ENCODE assay signal across 9 mouse cellular contexts in the genomic region with DNA sequence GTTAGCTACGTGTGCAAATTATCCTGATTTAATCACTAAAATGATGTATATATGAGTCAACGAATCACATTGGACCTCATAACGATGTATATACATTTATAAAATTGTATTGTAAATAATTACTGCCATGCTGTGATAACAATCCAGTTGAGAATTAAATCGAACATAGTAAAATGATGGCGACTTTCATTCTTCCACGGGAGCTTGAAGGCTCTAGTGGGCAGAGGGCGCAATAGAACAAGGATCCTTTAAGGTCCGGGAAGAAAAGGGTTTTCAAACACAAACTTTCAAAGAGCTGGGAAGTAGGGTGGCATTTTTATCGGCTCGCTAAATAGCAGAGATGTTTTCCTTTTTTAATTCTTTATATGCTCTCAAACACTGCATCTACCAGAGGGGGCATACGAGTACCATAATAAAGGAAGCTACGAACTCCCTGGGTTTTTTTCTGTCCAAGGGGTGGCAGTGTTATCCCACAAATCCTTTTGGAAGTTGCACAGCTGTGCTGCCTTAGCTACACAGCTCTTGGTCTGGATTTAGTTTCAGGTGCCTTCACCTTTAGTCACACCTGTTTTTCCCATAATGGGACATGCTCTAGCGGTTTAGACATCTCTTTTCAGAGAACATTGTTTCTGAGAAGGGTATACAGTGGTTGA.
A peak's percentile ranks its signal among the peaks of the same experiment; 100 is the strongest.
DNase-seq lines count a peak whose midpoint lies in the region; ATAC-seq and TF ChIP-seq lines count a peak whose summit lies in the region.
"Had no signal": no experiment of that assay in that cellular context is flagged by ENCODE, and none has a peak within 500 bp of the region (broad histone marks: within the 10 kb centered on the region; RNA-seq: fewer than 3 reads in every experiment).

No protein-coding gene starts in this region.

- H3K9ac ChIP-seq in heart, embryonic 13.5 days, result peak overlapping the region; percentile 62; the same call in 1 of the 2 replicates
- H3K9ac ChIP-seq in kidney, embryonic 16.5 days (replicated peaks; ENCODE audit: low read length), result 0 out of 2 replicates have a peak overlapping the region, but pooled peaks have one; percentile 30
- no peak overlapping the region for H3K9ac ChIP-seq in limb, embryonic 14.5 days (ENCODE audit: low read depth, low read length, severe bottlenecking)
- H3K9ac ChIP-seq in neural tube, embryonic 13.5 days, result peak overlapping the region; percentile 56
- H3K9ac ChIP-seq: liver, embryonic 15.5 days had no signal

- no peaks in the 10 kb centered on the region for H3K27me3 ChIP-seq in forebrain, embryonic 10.5 days (ENCODE audit: poor library complexity, severe bottlenecking)
- no peaks in the 10 kb centered on the region for H3K27me3 ChIP-seq in heart, embryonic 13.5 days (replicated peaks)
- no peaks in the 10 kb centered on the region for H3K27me3 ChIP-seq in kidney, embryonic 16.5 days (ENCODE audit: insufficient read depth, low read length)
- no peaks in the 10 kb centered on the region for H3K27me3 ChIP-seq in limb, embryonic 14.5 days (ENCODE audit: control insufficient read depth, insufficient read depth, low read length)
- no peaks in the 10 kb centered on the region for H3K27me3 ChIP-seq in neural tube, embryonic 13.5 days
- H3K27me3 ChIP-seq: liver, embryonic 15.5 days had no signal

- WGBS in forebrain, embryonic 10.5 days, result 36% methylated on average over 13 of the region's 13 CpGs
- 32% methylated on average over 13 of the region's 13 CpGs for WGBS in heart, embryonic 13.5 days
- WGBS in kidney, embryonic 16.5 days, result 32% methylated on average over 13 of the region's 13 CpGs
- 24% methylated on average over 13 of the region's 13 CpGs for WGBS in limb, embryonic 14.5 days
- WGBS in neural tube, embryonic 13.5 days, result 29% methylated on average over 13 of the region's 13 CpGs

- peak overlapping the region; percentile 30; the same call in 1 of the 2 replicates for H3K4me3 ChIP-seq in forebrain, embryonic 10.5 days
- peak overlapping the region; percentile 46 for H3K4me3 ChIP-seq in heart, embryonic 13.5 days
- peak overlapping the region; percentile 21 for H3K4me3 ChIP-seq in kidney, embryonic 16.5 days (ENCODE audit: low read length)
- peak overlapping the region; percentile 28 for H3K4me3 ChIP-seq in limb, embryonic 14.5 days (replicated peaks; ENCODE audit: low read length)
- H3K4me3 ChIP-seq in neural tube, embryonic 13.5 days, result peak overlapping the region; percentile 32
- H3K4me3 ChIP-seq: liver, embryonic 15.5 days had no signal

- no peaks in the 10 kb centered on the region for H3K36me3 ChIP-seq in forebrain, embryonic 10.5 days (replicated peaks)
- H3K36me3 ChIP-seq in heart, embryonic 13.5 days, result no peaks in the 10 kb centered on the region
- H3K36me3 ChIP-seq in kidney, embryonic 16.5 days (ENCODE audit: insufficient read depth, low read length), result no peaks in the 10 kb centered on the region
- no peaks in the 10 kb centered on the region for H3K36me3 ChIP-seq in limb, embryonic 14.5 days (ENCODE audit: control insufficient read depth, insufficient read depth, low read length)
- H3K36me3 ChIP-seq in neural tube, embryonic 13.5 days, result no peaks in the 10 kb centered on the region
- H3K36me3 ChIP-seq: liver, embryonic 15.5 days had no signal

- H3K4me1 ChIP-seq in forebrain, embryonic 10.5 days, result no peaks in the 10 kb centered on the region
- no peaks in the 10 kb centered on the region for H3K4me1 ChIP-seq in heart, embryonic 13.5 days
- no peaks in the 10 kb centered on the region for H3K4me1 ChIP-seq in kidney, embryonic 16.5 days (ENCODE audit: insufficient read depth, low read length)
- H3K4me1 ChIP-seq in limb, embryonic 14.5 days (ENCODE audit: control insufficient read depth, insufficient read depth, low read length), result no peaks in the 10 kb centered on the region
- H3K4me1 ChIP-seq in neural tube, embryonic 13.5 days (replicated peaks), result 0 out of 2 replicates have a peak, but pooled peaks cover 3% of the 10 kb centered on the region
- H3K4me1 ChIP-seq: liver, embryonic 15.5 days had no signal

- DNase-seq in ES-CJ7 (ENCODE audit: low read depth, low spot score), result peak; percentile 87
- peak; percentile 65 for DNase-seq in brain, embryonic 18.5 days (ENCODE audit: low read depth, low spot score)
- DNase-seq in forebrain, embryonic 10.5 days (ENCODE audit: extremely low spot score, low spot score), result peak; percentile 47
- peak; percentile 90 for DNase-seq in limb, embryonic 14.5 days (ENCODE audit: low spot score)
- peak; percentile 37 to 64 for DNase-seq in urinary bladder, postnatal 4 days (ENCODE audit: low spot score in 2 of 2)

- no peaks in the 10 kb centered on the region for H3K9me3 ChIP-seq in forebrain, embryonic 10.5 days
- H3K9me3 ChIP-seq in heart, embryonic 13.5 days, result no peaks in the 10 kb centered on the region
- no peaks in the 10 kb centered on the region for H3K9me3 ChIP-seq in kidney, embryonic 16.5 days (ENCODE audit: low read length)
- no peaks in the 10 kb centered on the region for H3K9me3 ChIP-seq in limb, embryonic 14.5 days (ENCODE audit: control insufficient read depth, low read length)
- 0 out of 2 replicates have a peak, but pooled peaks cover 3% of the 10 kb centered on the region for H3K9me3 ChIP-seq in neural tube, embryonic 13.5 days
- H3K9me3 ChIP-seq: liver, embryonic 15.5 days had no signal

- H3K4me2 ChIP-seq in heart, embryonic 13.5 days, result peak overlapping the region; percentile 64
- peak overlapping the region; percentile 38 for H3K4me2 ChIP-seq in kidney, embryonic 16.5 days (replicated peaks; ENCODE audit: low read depth, low read length)
- H3K4me2 ChIP-seq in limb, embryonic 14.5 days (replicated peaks; ENCODE audit: low read depth, low read length, severe bottlenecking), result peak overlapping the region; percentile 43
- peak overlapping the region; percentile 50 for H3K4me2 ChIP-seq in neural tube, embryonic 13.5 days
- H3K4me2 ChIP-seq: liver, embryonic 15.5 days had no signal

- no peak for ATAC-seq in heart, embryonic 13.5 days (ENCODE audit: extremely low read depth, insufficient number of reproducible peaks, low FRiP score, low TSS enrichment)
- ATAC-seq in kidney, embryonic 16.5 days (ENCODE audit: low FRiP score, low TSS enrichment), result peak; percentile 97
- peak; percentile 90 for ATAC-seq in limb, embryonic 14.5 days (ENCODE audit: low FRiP score, low read depth)
- ATAC-seq in neural tube, embryonic 13.5 days (ENCODE audit: low read depth), result peak; percentile 98

- H3K27ac ChIP-seq in forebrain, embryonic 10.5 days, result no peak overlapping the region
- no peak overlapping the region for H3K27ac ChIP-seq in heart, embryonic 13.5 days (replicated peaks)
- H3K27ac ChIP-seq in kidney, embryonic 16.5 days (ENCODE audit: low read length), result no peak overlapping the region
- no peak overlapping the region for H3K27ac ChIP-seq in limb, embryonic 14.5 days (replicated peaks; ENCODE audit: low read depth, low read length)
- H3K27ac ChIP-seq in neural tube, embryonic 13.5 days (replicated peaks), result no peak overlapping the region
- H3K27ac ChIP-seq: liver, embryonic 15.5 days had no signal

- no peak for TF ChIP-seq POLR2A in limb, embryonic 14.5 days (IDR thresholded peaks at IDR 0.05; ENCODE audit: borderline replicate concordance, extremely low read depth, insufficient read depth, insufficient read length)
